Mouse (Mus musculus) hindlimb bud, embryonic 11.5 days (tissue): Measurements from ENCODE around the gene Pigyl.
A peak's percentile ranks its signal among the peaks of the same experiment; 100 is the strongest.
"Not testable (repeated sequence)": the region's sequence is repeated elsewhere in the genome, so short reads cannot be mapped to it uniquely, and the experiment has no call there.

ENCODE experiments used
- DNase-seq: peaks from one replicate; pipeline ENCODE4 v3.0.0-alpha.2; 2012; ENCODE audit warnings: low read depth, low spot score; ENCODE audit errors: extremely low spot score

Gene Pigyl

GRCm38 (mm10) chr9:22138480-22138879 lies 18.2 kb upstream of the Pigyl start:
- DNase-seq, result no peak

- DNase-seq, result no peak
Observed at GRCm38 (mm10) chr9:22139746-22140145, 16.9 kb upstream of the Pigyl start.

- peak; percentile 75 for DNase-seq
Observed at GRCm38 (mm10) chr9:22143108-22144037, 13.3 kb upstream of the Pigyl start.

- no peak for DNase-seq
Observed at GRCm38 (mm10) chr9:22144304-22144965, 12.2 kb upstream of the Pigyl start.

GRCm38 (mm10) chr9:22149426-22150248 lies 7.0 kb upstream of the Pigyl start:
- no peak for DNase-seq

GRCm38 (mm10) chr9:22150249-22150693 lies 6.4 kb upstream of the Pigyl start:
- DNase-seq, result not testable (repeated sequence)

GRCm38 (mm10) chr9:22150946-22151345 lies 5.7 kb upstream of the Pigyl start:
- no peak for DNase-seq

- DNase-seq, result no peak
Observed at GRCm38 (mm10) chr9:22153810-22154209, 2.8 kb upstream of the Pigyl start.

- DNase-seq, result peak; percentile 73
Observed at GRCm38 (mm10) chr9:22155614-22156013, 1.0 kb upstream of the Pigyl start.

GRCm38 (mm10) chr9:22157516-22158265 lies 1.0 kb downstream of the Pigyl start:
- no peak for DNase-seq

- no peak for DNase-seq
Observed at GRCm38 (mm10) chr9:22161299-22161698, 4.7 kb downstream of the Pigyl start.

- DNase-seq, result no peak
Observed at GRCm38 (mm10) chr9:22162305-22162704, 5.7 kb downstream of the Pigyl start.

- no peak for DNase-seq
Observed at GRCm38 (mm10) chr9:22162912-22163311, 6.3 kb downstream of the Pigyl start.

- DNase-seq, result no peak
Observed at GRCm38 (mm10) chr9:22164711-22165668, 8.3 kb downstream of the Pigyl start.

GRCm38 (mm10) chr9:22165964-22166363 lies 9.3 kb downstream of the Pigyl start:
- DNase-seq, result no peak

- DNase-seq, result no peak
Observed at GRCm38 (mm10) chr9:22166686-22167085, 10.0 kb downstream of the Pigyl start.

GRCm38 (mm10) chr9:22167751-22168150 lies 11.1 kb downstream of the Pigyl start:
- no peak for DNase-seq

GRCm38 (mm10) chr9:22169327-22169726 lies 12.7 kb downstream of the Pigyl start:
- no peak for DNase-seq

- DNase-seq, result no peak
Observed at GRCm38 (mm10) chr9:22172318-22172717, 15.7 kb downstream of the Pigyl start.
